ENCODE assay signal across 8 mouse cellular contexts in the genomic region with DNA sequence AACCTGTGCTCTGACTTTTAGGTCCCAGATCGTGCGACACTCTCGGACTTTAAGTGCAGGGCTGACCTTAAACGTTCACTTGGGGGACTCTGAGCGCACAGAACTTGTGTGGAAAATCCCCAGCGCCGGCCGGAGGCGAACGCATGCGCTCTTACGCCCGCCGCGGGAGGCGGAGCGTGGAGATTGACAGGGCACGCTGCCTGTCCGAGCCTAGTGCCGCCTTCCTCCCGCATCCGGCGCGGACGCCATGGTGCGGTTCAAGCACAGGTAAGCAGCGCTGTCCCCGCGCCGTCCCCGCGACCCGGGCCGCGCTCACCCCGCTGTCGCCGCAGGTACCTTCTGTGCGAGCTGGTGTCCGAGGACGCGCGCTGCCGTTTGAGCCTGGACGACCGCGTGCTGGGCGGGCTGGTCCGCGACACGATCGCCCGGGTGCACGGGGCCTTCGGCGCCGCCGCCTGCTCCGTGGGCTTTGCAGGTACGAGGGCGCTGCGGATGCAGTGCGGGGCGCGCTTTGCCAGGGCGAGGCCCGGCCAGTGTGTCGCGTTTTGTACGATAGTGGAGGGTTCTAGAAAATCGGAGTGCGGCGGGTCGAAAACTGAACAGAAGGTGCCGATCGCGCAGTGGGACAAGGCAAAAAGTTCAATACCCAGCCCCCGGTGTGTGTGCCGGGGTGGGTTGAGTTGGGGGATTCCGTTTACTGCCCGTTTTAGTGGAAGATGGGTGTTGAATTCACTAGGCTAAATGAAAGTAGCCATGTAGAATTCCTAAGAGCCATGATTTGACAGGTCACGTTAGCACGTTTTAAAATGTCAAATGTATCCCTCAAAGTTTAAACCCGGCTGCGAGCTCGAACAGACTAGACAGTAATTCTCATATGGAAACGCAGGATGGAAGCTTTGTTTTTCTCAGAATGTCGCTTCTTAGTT. TPM values are rescaled to one million over a fixed set of nuclear protein-coding genes. Genes with fewer than 3 reads are reported as not detected.
A peak's percentile ranks its signal among the peaks of the same experiment; 100 is the strongest.
DNase-seq lines count a peak whose midpoint lies in the region; ATAC-seq lines count a peak whose summit lies in the region.

No protein-coding gene starts in this region.

- ATAC-seq in common myeloid progenitor, adult 5-6 weeks (replicated peaks; ENCODE audit: low read depth, poor library complexity, severe bottlenecking) = peak; percentile 83
- ATAC-seq in megakaryocyte progenitor cell, adult 5-6 weeks (replicated peaks; ENCODE audit: poor library complexity) = peak; percentile 88

- DNase-seq in ZHBTc4 (ENCODE audit: low read depth, low spot score) = peak; percentile 97
- DNase-seq in gastrocnemius, adult 8-10 months (ENCODE audit: low spot score in 2 of 2) = peak; percentile 86 to 88
- DNase-seq in induced T-regulatory cell, adult 2 months (ENCODE audit: low read depth) = peak; percentile 95
- peak; percentile 80 to 91 for DNase-seq in left cerebral cortex, adult 9 months (ENCODE audit: low spot score in 2 of 2)
- DNase-seq in right cerebral cortex, postnatal 14 days = peak; percentile 90
- DNase-seq in urinary bladder, postnatal 36 days (ENCODE audit: low spot score in 2 of 2) = peak; percentile 88 to 92

RNA-seq across cellular contexts. Expression of a gene that starts 2.4 kb away (rescaled TPM):
- total RNA-seq in common myeloid progenitor, adult 5-6 weeks (2017) = 75.6 and 104 TPM in 2 replicates
- 10 to 100 TPM; 27.3 to 40.7 (median 38.0) TPM for total RNA-seq in gastrocnemius, adult 8-10 months (2022)
- total RNA-seq in megakaryocyte progenitor cell, adult 5-6 weeks (2015) = 67.7 and 81.9 TPM in 2 replicates
- 76.4 and 82.8 TPM in 2 replicates for total RNA-seq in megakaryocyte progenitor cell, adult 5-6 weeks (2017)

RNA-seq across cellular contexts. Expression of a gene that starts 34.6 kb away (rescaled TPM):
- 56.3 and 72.0 TPM in 2 replicates for total RNA-seq in common myeloid progenitor, adult 5-6 weeks (2017)
- 100 to 1,000 TPM; 304 to 367 (median 342) TPM for total RNA-seq in gastrocnemius, adult 8-10 months (2022)
- total RNA-seq in megakaryocyte progenitor cell, adult 5-6 weeks (2015) = 45.3 and 56.3 TPM in 2 replicates
- total RNA-seq in megakaryocyte progenitor cell, adult 5-6 weeks (2017) = 45.1 and 58.7 TPM in 2 replicates

RNA-seq across cellular contexts. Expression of a gene that starts 41.4 kb away (rescaled TPM):
- 38.4 and 43.7 TPM in 2 replicates for total RNA-seq in common myeloid progenitor, adult 5-6 weeks (2017)
- total RNA-seq in gastrocnemius, adult 8-10 months (2022) = 10 to 100 TPM; 73.1 to 89.5 (median 82.1) TPM
- total RNA-seq in megakaryocyte progenitor cell, adult 5-6 weeks (2015) = 17.0 and 20.4 TPM in 2 replicates
- 39.8 and 46.3 TPM in 2 replicates for total RNA-seq in megakaryocyte progenitor cell, adult 5-6 weeks (2017)

RNA-seq across cellular contexts. Expression of a gene that starts 43.9 kb away (rescaled TPM):
- total RNA-seq in common myeloid progenitor, adult 5-6 weeks (2017) = not detected in 2 replicates
- 1 to 10 TPM in 1 of 4 experiments, under 1 TPM in 3; 0.22 to 1.1 (median 0.38) TPM for total RNA-seq in gastrocnemius, adult 8-10 months (2022)
- not detected in 2 replicates for total RNA-seq in megakaryocyte progenitor cell, adult 5-6 weeks (2015)
- total RNA-seq in megakaryocyte progenitor cell, adult 5-6 weeks (2017) = not detected in 2 replicates

Comparison
In these comparisons a context has a peak if more than half of its experiments do, and no peak if none do; other contexts are left out.
1. Peak in every context shown above with its lines: DNase-seq and ATAC-seq.